Mouse (Mus musculus) C2C12 (cell line): ENCODE measurements at regions not wholly inside any gene's neighbourhood (a gene's known extent, or its start where the extent isn't known, plus 50 kb on each side); places are given as distances from the start of the nearest gene placed in this dataset.

Source experiments
- H3K27me3 ChIP-seq: one replicate; pipeline ENCODE4 v1.6.1; 2011; ENCODE audit not compliant: control insufficient read depth, insufficient read depth, insufficient read length
- H3K36me3 ChIP-seq: one replicate; pipeline ENCODE4 v1.6.1; 2011; ENCODE audit not compliant: control insufficient read depth, insufficient read depth
- H3K4me3 ChIP-seq: one replicate; pipeline ENCODE4 v1.5.1; 2011; ENCODE audit warnings: mild to moderate bottlenecking, control low read depth; ENCODE audit not compliant: poor library complexity, insufficient read depth, severe bottlenecking
- H3K79me2 ChIP-seq: one replicate; pipeline ENCODE4 v1.6.1; 2011; ENCODE audit not compliant: control insufficient read depth, insufficient read depth
- H3K79me3 ChIP-seq: one replicate; pipeline ENCODE4 v1.6.1; 2011; ENCODE audit warnings: low read depth, control low read depth
- H3ac ChIP-seq: one replicate; pipeline ENCODE3; 2011; ENCODE audit warnings: low read depth; ENCODE audit not compliant: control insufficient read depth, insufficient read length
- CEBPB ChIP-seq: IDR thresholded peaks from one replicate; pipeline ENCODE4 v1.6.1; 2011; ENCODE audit warnings: low read depth, mild to moderate bottlenecking, control low read depth, moderate library complexity
- CTCF ChIP-seq: IDR thresholded peaks from one replicate; pipeline ENCODE4 v1.5.1; 2011; ENCODE audit not compliant: control insufficient read depth, insufficient read depth, insufficient read length
- FOSL1 ChIP-seq: IDR thresholded peaks from one replicate; pipeline ENCODE4 v1.8.0; 2011; ENCODE audit warnings: mild to moderate bottlenecking, low read length; ENCODE audit not compliant: poor library complexity, insufficient read depth, severe bottlenecking
- MAX ChIP-seq: IDR thresholded peaks from one replicate; pipeline ENCODE4 v1.6.1; 2011; ENCODE audit warnings: mild to moderate bottlenecking, control low read depth
- MYOD1 ChIP-seq: IDR thresholded peaks from one replicate; pipeline ENCODE4 v1.6.1; 2011; ENCODE audit warnings: low read depth; ENCODE audit not compliant: control insufficient read depth, insufficient read length
- MYOG ChIP-seq: IDR thresholded peaks from one replicate; pipeline ENCODE4 v1.6.1; 2011; ENCODE audit not compliant: control insufficient read depth, insufficient read length; ENCODE audit errors: extremely low read depth
- USF1 ChIP-seq: IDR thresholded peaks from one replicate; pipeline ENCODE4 v1.6.1; 2011; ENCODE audit warnings: low read depth, mild to moderate bottlenecking, control low read depth, moderate library complexity

DNA sequence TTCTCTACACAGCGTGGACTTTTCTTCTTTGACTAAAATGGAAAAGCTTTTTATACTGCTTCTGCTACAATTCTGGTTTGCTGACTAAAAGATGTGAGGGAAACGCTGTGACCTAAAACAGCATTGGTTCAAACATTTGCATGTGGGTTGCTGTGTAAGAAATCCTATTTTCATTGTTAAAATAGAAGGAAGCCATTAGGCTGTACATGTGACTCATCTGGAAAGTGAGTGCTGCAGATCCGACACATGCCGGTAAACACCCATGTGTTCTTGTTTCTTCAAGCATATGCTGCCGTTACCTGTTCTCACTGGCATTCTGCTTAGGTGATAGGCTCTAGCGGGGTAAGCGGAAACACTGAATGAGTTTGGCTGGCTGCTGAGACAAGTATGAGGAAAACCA lies 1362.6 kb downstream of the Gsdmc2 start:
- Histone ChIP-seq H3K36me3 (no peaks in the 10 kb centered on the region), H3K79me3 (no peaks in the 10 kb centered on the region), H3K79me2 (no peaks in the 10 kb centered on the region), H3ac (no peak overlapping the region), H3K27me3 (no peaks in the 10 kb centered on the region), H3K4me3 (no peak overlapping the region)
- no peak for TF ChIP-seq CTCF
- no peak for TF ChIP-seq MYOD1
- no peak for TF ChIP-seq MYOG
- TF ChIP-seq FOSL1: no peak
- TF ChIP-seq CEBPB: no peak
- no peak for TF ChIP-seq MAX
- no peak for TF ChIP-seq USF1

DNA sequence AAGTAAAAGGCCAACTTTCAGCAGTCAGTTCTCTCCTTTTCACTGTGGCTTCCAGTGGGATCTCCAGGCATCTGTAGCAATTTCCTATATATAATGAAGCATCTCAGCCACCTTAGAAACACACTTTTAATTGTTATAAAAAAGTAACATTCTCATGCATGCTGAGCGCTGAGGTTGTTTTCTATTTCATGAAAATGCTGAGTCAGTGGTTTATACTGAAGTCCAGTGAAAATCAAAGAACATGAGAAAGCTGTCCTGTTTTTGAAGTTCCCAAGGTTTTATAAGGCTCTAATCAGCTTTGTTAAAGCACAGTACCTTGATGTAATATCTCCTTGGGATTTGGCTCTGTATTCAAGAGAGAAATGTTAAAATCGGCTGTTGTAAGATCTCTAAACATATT lies 1367.2 kb downstream of the Gsdmc2 start:
- H3K79me3 ChIP-seq: no peaks in the 10 kb centered on the region
- no peaks in the 10 kb centered on the region for H3K27me3 ChIP-seq
- H3K36me3 ChIP-seq: no peaks in the 10 kb centered on the region
- no peak for TF ChIP-seq CTCF
- TF ChIP-seq FOSL1: no peak
- no peak for TF ChIP-seq CEBPB
- no peak for TF ChIP-seq MYOG
- TF ChIP-seq USF1: no peak
- no peak for TF ChIP-seq MYOD1
- no peaks in the 10 kb centered on the region for H3K79me2 ChIP-seq
- no peak overlapping the region for H3K4me3 ChIP-seq
- no peak overlapping the region for H3ac ChIP-seq

DNA sequence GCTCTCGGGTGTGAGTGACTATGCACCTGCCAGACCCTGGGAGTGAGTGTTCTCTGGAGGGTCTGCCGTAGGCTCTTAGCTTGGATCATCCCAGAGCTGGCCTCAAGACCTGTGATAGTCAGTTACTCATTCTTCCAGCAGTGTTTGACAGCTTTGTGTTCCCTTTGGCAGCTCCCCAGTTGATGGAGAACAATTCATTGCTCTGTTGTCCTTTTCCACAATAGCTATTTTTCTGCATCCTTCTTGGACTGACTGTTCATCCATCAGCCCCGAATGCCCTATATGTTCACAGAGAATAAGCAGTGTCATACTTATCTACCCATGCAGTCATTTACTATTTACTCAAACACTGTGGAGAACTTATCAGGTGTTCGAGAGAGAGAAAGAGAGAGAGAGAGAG lies 1368.5 kb downstream of the Gsdmc2 start:
- H3K79me2 ChIP-seq: no peaks in the 10 kb centered on the region
- no peaks in the 10 kb centered on the region for H3K36me3 ChIP-seq
- TF ChIP-seq CEBPB (no peak), USF1 (no peak), MYOD1 (no peak), MAX (no peak), CTCF (no peak), FOSL1 (no peak), MYOG (no peak)
- no peak overlapping the region for H3ac ChIP-seq
- no peaks in the 10 kb centered on the region for H3K79me3 ChIP-seq
- H3K4me3 ChIP-seq: no peak overlapping the region
- H3K27me3 ChIP-seq: no peaks in the 10 kb centered on the region

DNA sequence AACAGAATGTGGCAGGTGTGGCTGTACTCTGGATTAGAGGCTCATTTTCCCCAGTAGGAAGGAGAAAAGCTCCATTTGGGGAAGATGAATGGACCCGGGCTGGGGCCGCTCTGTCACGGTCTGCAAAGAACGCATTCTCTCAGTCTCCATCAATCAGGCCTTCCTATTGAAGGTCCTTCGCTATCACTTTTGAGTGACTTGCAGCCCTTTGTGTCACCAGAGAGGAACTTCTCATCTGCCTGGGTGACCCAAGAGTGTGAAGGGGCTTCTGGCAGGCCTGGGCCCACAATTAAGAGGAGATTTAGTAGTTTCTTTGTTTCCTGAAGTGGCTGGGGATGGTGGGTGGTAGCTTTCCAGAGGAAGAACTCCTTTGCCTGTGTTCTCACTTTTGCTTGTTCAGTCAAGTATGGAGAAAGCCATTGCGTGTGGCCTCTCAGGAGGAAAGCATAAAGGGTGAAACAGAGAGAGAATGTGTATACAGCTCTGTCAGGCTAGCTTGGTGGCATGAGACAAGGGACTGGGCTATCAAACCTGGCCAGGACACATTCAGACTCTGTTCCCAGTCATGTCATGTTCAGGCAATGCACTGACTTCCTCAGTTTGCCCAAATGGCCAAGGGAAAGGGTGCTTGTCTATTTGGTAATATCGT lies 1374.2 kb downstream of the Gsdmc2 start:
- H3K36me3 ChIP-seq: no peaks in the 10 kb centered on the region
- H3K27me3 ChIP-seq: no peaks in the 10 kb centered on the region
- no peak overlapping the region for H3ac ChIP-seq
- TF ChIP-seq MYOD1 (no peak), MYOG (no peak), USF1 (no peak), CTCF (no peak), FOSL1 (no peak), MAX (no peak), CEBPB (no peak)
- H3K79me3 ChIP-seq: no peaks in the 10 kb centered on the region
- H3K79me2 ChIP-seq: no peaks in the 10 kb centered on the region
- H3K4me3 ChIP-seq: no peak overlapping the region

DNA sequence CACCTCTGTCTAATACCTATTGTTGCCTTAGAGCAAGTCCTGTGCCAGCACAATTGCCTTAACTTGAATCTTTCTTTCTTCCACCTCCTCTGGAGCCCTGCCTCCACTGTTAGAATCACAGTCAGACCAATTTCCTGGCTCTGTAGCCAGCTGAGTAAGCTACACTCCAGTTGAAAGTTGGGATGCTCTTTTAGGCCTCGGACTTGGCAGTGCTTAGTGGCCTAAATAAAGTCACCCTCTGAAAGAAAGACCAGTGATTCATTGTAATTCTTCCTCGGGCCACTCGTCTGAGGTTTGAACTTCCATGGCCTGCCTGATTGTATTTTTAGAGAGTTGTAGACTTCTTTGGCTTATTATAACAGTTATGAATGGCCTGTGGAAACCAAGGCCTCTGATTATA lies 1376.9 kb downstream of the Gsdmc2 start:
- Histone ChIP-seq H3K79me2 (no peaks in the 10 kb centered on the region), H3K4me3 (no peak overlapping the region), H3ac (no peak overlapping the region), H3K36me3 (no peaks in the 10 kb centered on the region), H3K27me3 (no peaks in the 10 kb centered on the region), H3K79me3 (no peaks in the 10 kb centered on the region)
- TF ChIP-seq MYOD1: no peak
- TF ChIP-seq USF1: no peak
- TF ChIP-seq MAX: no peak
- no peak for TF ChIP-seq MYOG
- TF ChIP-seq CTCF: no peak
- no peak for TF ChIP-seq CEBPB
- no peak for TF ChIP-seq FOSL1

- H3K27me3 ChIP-seq: no peaks in the 10 kb centered on the region
- no peak overlapping the region for H3ac ChIP-seq
- TF ChIP-seq CEBPB (peak; percentile 16), USF1 (no peak)
- H3K79me2 ChIP-seq: no peaks in the 10 kb centered on the region
- no peaks in the 10 kb centered on the region for H3K79me3 ChIP-seq
- no peak overlapping the region for H3K4me3 ChIP-seq
- H3K36me3 ChIP-seq: no peaks in the 10 kb centered on the region
Measured at GRCm38 (mm10) chr15:62466856-62467255, 1378.1 kb downstream of the Gsdmc2 start.
